30 mouse cellular contexts compared by ENCODE assay signal in genomic region chr17:84890871-84891599, GRCm38 (mm10).
DNase-seq lines count a peak whose midpoint lies in the region; ATAC-seq and TF ChIP-seq lines count a peak whose summit lies in the region.
"Had no signal": no experiment of that assay in that cellular context is flagged by ENCODE, and none has a peak within 500 bp of the region (broad histone marks: within the 10 kb centered on the region; RNA-seq: fewer than 3 reads in every experiment).

No protein-coding gene starts in this region.

- H3K4me2 ChIP-seq in heart, postnatal 0 days (ENCODE audit: low read depth, low read length): peak overlapping the region; percentile 37
- H3K4me2 ChIP-seq in heart, embryonic 11.5 days: no peak overlapping the region
- H3K4me2 ChIP-seq in midbrain, embryonic 16.5 days (ENCODE audit: low read length): no peak overlapping the region
- H3K4me2 ChIP-seq in midbrain, embryonic 15.5 days: no peak overlapping the region
- H3K4me2 ChIP-seq: embryonic facial prominence, embryonic 13.5 days; liver, embryonic 15.5 days; lung, embryonic 15.5 days; stomach, embryonic 15.5 days had no signal

- peak; percentile 33 to 43 for DNase-seq in cerebellum, postnatal 10 days
- DNase-seq in cerebellum, adult 9-11 months: no peak
- no peak for DNase-seq in frontal cortex, postnatal 36 days (ENCODE audit: low spot score in 2 of 2)
- DNase-seq in heart, postnatal 0 days (ENCODE audit: low spot score): peak; percentile 62
- DNase-seq: adrenal gland, postnatal 14 days; cerebellum, adult 11 months; cerebellum, postnatal 36 days; embryo, embryonic 11 days; gastrocnemius, postnatal 14 days; heart, adult 2 months; kidney, postnatal 25 days; layer of hippocampus, adult 9-11 months; lung, postnatal 36 days; right cerebral cortex, adult 18-20 months; thymus, adult 18-20 months; thymus, postnatal 36 days had no signal

- no peaks in the 10 kb centered on the region for H3K9me3 ChIP-seq in heart, postnatal 0 days (replicated peaks; ENCODE audit: control insufficient read depth, low read length)
- no peaks in the 10 kb centered on the region for H3K9me3 ChIP-seq in heart, embryonic 11.5 days (replicated peaks; ENCODE audit: control insufficient read depth, low read length)
- H3K9me3 ChIP-seq in midbrain, embryonic 16.5 days (replicated peaks; ENCODE audit: control insufficient read depth, low read length, poor library complexity, severe bottlenecking): no peaks in the 10 kb centered on the region
- no peaks in the 10 kb centered on the region for H3K9me3 ChIP-seq in midbrain, embryonic 15.5 days
- H3K9me3 ChIP-seq: embryonic facial prominence, embryonic 13.5 days; limb, embryonic 10.5 days; liver, embryonic 15.5 days; lung, embryonic 15.5 days; stomach, embryonic 15.5 days had no signal

- peak overlapping the region; percentile 38; the same call in 1 of the 2 replicates for H3K27ac ChIP-seq in heart, postnatal 0 days (ENCODE audit: low read depth)
- no peak overlapping the region for H3K27ac ChIP-seq in heart, embryonic 11.5 days (ENCODE audit: low read depth, low read length)
- H3K27ac ChIP-seq in midbrain, embryonic 16.5 days (ENCODE audit: low read length): 0 out of 2 replicates have a peak overlapping the region, but pooled peaks have one; percentile 33
- no peak overlapping the region for H3K27ac ChIP-seq in midbrain, embryonic 15.5 days
- H3K27ac ChIP-seq: embryonic facial prominence, embryonic 13.5 days; heart, adult 2 months; left cerebral cortex, adult 2 months; limb, embryonic 10.5 days; liver, embryonic 15.5 days; lung, embryonic 15.5 days; stomach, embryonic 15.5 days had no signal

- ATAC-seq in frontal cortex, adult (ENCODE audit: low TSS enrichment): peak; percentile 16; the same call in 1 of the 2 replicates
- peak; percentile 58; the same call in 1 of the 2 replicates for ATAC-seq in heart, postnatal 0 days (ENCODE audit: insufficient read depth, low read depth)
- no peak for ATAC-seq in heart, embryonic 11.5 days (replicated peaks; ENCODE audit: insufficient number of reproducible peaks, low FRiP score, low TSS enrichment)
- ATAC-seq in midbrain, embryonic 16.5 days: no peak
- ATAC-seq in midbrain, embryonic 15.5 days (replicated peaks): no peak
- ATAC-seq: hindbrain, embryonic 16.5 days; intestine, embryonic 16.5 days had no signal

- H3K4me3 ChIP-seq in heart, postnatal 0 days (ENCODE audit: low read depth, low read length): no peak overlapping the region
- no peak overlapping the region for H3K4me3 ChIP-seq in heart, embryonic 11.5 days (ENCODE audit: low read depth, low read length)
- H3K4me3 ChIP-seq in midbrain, embryonic 16.5 days (ENCODE audit: low read depth, low read length): no peak overlapping the region
- H3K4me3 ChIP-seq in midbrain, embryonic 15.5 days: no peak overlapping the region
- H3K4me3 ChIP-seq: embryonic facial prominence, embryonic 13.5 days; erythroblast, embryonic 14.5 days; heart, adult 2 months; left cerebral cortex, adult 2 months; limb, embryonic 10.5 days; liver, embryonic 15.5 days; lung, embryonic 15.5 days; megakaryocyte, embryonic 14.5 days; stomach, embryonic 15.5 days had no signal

- no peaks in the 10 kb centered on the region for H3K36me3 ChIP-seq in heart, postnatal 0 days (replicated peaks; ENCODE audit: control insufficient read depth, insufficient read depth, low read length)
- H3K36me3 ChIP-seq in heart, embryonic 11.5 days (ENCODE audit: control insufficient read depth, insufficient read depth, low read length): no peaks in the 10 kb centered on the region
- H3K36me3 ChIP-seq in midbrain, embryonic 16.5 days (ENCODE audit: control insufficient read depth, insufficient read depth, low read length): no peaks in the 10 kb centered on the region
- H3K36me3 ChIP-seq in midbrain, embryonic 15.5 days (replicated peaks): no peaks in the 10 kb centered on the region
- H3K36me3 ChIP-seq: embryonic facial prominence, embryonic 13.5 days; limb, embryonic 10.5 days; liver, embryonic 15.5 days; lung, embryonic 15.5 days; stomach, embryonic 15.5 days had no signal

- no peak overlapping the region for H3K9ac ChIP-seq in heart, postnatal 0 days (replicated peaks; ENCODE audit: low read depth, low read length)
- H3K9ac ChIP-seq in heart, embryonic 11.5 days (ENCODE audit: low read depth, low read length): no peak overlapping the region
- 0 out of 2 replicates have a peak overlapping the region, but pooled peaks have one; percentile 25 for H3K9ac ChIP-seq in midbrain, embryonic 16.5 days (ENCODE audit: low read depth, low read length)
- H3K9ac ChIP-seq in midbrain, embryonic 15.5 days: no peak overlapping the region
- H3K9ac ChIP-seq: embryonic facial prominence, embryonic 13.5 days; liver, embryonic 15.5 days; lung, embryonic 15.5 days; stomach, embryonic 15.5 days had no signal

- no peaks in the 10 kb centered on the region for H3K27me3 ChIP-seq in heart, postnatal 0 days (ENCODE audit: control insufficient read depth, insufficient read depth, low read length)
- H3K27me3 ChIP-seq in heart, embryonic 11.5 days (ENCODE audit: control insufficient read depth, insufficient read depth, low read length): no peaks in the 10 kb centered on the region
- no peaks in the 10 kb centered on the region for H3K27me3 ChIP-seq in midbrain, embryonic 16.5 days (ENCODE audit: control insufficient read depth, insufficient read depth, low read depth, low read length)
- no peaks in the 10 kb centered on the region for H3K27me3 ChIP-seq in midbrain, embryonic 15.5 days (replicated peaks)
- H3K27me3 ChIP-seq: embryonic facial prominence, embryonic 13.5 days; liver, embryonic 15.5 days; lung, embryonic 15.5 days; stomach, embryonic 15.5 days had no signal

- TF ChIP-seq CTCF in heart, postnatal 0 days (IDR thresholded peaks at IDR 0.05; ENCODE audit: low read depth): no peak

- peaks cover 8% of the 10 kb centered on the region; the same call in 1 of the 2 replicates for H3K4me1 ChIP-seq in heart, postnatal 0 days (ENCODE audit: control insufficient read depth, insufficient read depth)
- H3K4me1 ChIP-seq in heart, embryonic 11.5 days (ENCODE audit: control insufficient read depth, insufficient read depth, low read length): no peaks in the 10 kb centered on the region
- H3K4me1 ChIP-seq in midbrain, embryonic 16.5 days (ENCODE audit: control insufficient read depth, insufficient read depth, low read length): peaks cover 2% of the 10 kb centered on the region; the same call in 1 of the 2 replicates
- H3K4me1 ChIP-seq in midbrain, embryonic 15.5 days: peaks cover 2% of the 10 kb centered on the region; the same call in 1 of the 2 replicates
- H3K4me1 ChIP-seq: embryonic facial prominence, embryonic 13.5 days; limb, embryonic 10.5 days; lung, embryonic 15.5 days; stomach, embryonic 15.5 days had no signal

- no peak for TF ChIP-seq EP300 in heart, postnatal 0 days (IDR thresholded peaks at IDR 0.05; ENCODE audit: low read depth)

- 36% methylated on average over 12 of the region's 12 CpGs for WGBS in heart, postnatal 0 days
- 68% methylated on average over 12 of the region's 12 CpGs for WGBS in heart, embryonic 11.5 days (ENCODE audit: insufficient replicate concordance)
- 57% methylated on average over 12 of the region's 12 CpGs for WGBS in midbrain, embryonic 16.5 days
- 57% methylated on average over 12 of the region's 12 CpGs for WGBS in midbrain, embryonic 15.5 days

Comparison
In these comparisons a context has a peak if more than half of its experiments do, and no peak if none do; other contexts are left out.
1. DNase-seq: peak in cerebellum, postnatal 10 days (2 of 2) and heart, postnatal 0 days (single experiment); none in cerebellum, adult 9-11 months (single experiment) and frontal cortex, postnatal 36 days (0 of 2).
2. ATAC-seq: peak in frontal cortex, adult (single experiment) and heart, postnatal 0 days (single experiment); none in heart, embryonic 11.5 days (single experiment), midbrain, embryonic 16.5 days (single experiment) and midbrain, embryonic 15.5 days (single experiment).
3. H3K27ac ChIP-seq: peak in heart, postnatal 0 days (single experiment) and midbrain, embryonic 16.5 days (single experiment); none in heart, embryonic 11.5 days (single experiment) and midbrain, embryonic 15.5 days (single experiment).